Mouse (Mus musculus): ENCODE data around the gene Mad1l1. TPM values are rescaled to one million over a fixed set of nuclear protein-coding genes. Genes with fewer than 3 reads are reported as not detected.

Mad1l1 gene
- polyA plus RNA-seq, 1 experiment from 2014 or later: 37.4 TPM

DNA sequence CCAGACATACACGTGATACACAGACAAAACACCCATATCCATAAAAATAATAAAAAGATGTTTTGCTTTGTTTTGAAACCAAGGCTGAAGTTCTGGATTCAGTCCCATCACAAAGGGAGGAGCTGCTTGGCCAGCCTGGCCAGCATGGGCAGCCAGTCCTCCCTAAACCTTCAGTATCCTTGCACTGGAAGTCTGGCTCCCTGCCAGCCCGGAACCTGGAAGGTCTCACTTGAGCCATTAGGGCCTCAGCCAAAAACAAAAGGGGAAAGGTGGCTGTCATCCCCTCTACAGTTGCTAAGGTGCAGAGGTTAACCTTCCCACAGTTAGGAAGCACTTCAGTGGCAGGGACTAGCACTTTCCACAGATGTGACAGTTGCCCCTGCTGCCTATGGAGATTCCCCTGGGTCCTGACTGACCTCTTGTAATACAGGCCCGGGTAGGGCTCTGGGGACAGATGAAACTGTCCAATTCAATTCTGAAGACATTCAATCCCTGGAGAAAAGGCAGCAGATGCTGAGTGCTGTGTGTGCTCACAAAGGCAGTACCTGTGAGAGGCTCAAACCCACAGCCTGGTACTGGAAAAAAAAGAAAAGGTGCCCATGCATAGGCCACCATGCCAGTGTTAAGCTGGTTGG is 100.2 kb downstream of the Mad1l1 start:
- ATAC-seq (ENCODE audit: insufficient read depth, low FRiP score): no peak
- no peaks in the 10 kb centered on the region for H3K27me3 ChIP-seq (ENCODE audit: control insufficient read depth, insufficient read depth, low read length)
- no peaks in the 10 kb centered on the region for H3K9me3 ChIP-seq (replicated peaks; ENCODE audit: control insufficient read depth, low read length)
- no peaks in the 10 kb centered on the region for H3K36me3 ChIP-seq (ENCODE audit: control insufficient read depth, insufficient read depth, low read length)
- no peak overlapping the region for H3K4me3 ChIP-seq (replicated peaks; ENCODE audit: low read length)
- H3K4me2 ChIP-seq (ENCODE audit: low read depth, low read length): no peak overlapping the region
- 69% methylated on average over 3 of the region's 3 CpGs for WGBS
- no peaks in the 10 kb centered on the region for H3K4me1 ChIP-seq (ENCODE audit: control insufficient read depth, insufficient read depth, low read length)
- no peak overlapping the region for H3K27ac ChIP-seq (ENCODE audit: low read length)
- no peak overlapping the region for H3K9ac ChIP-seq (ENCODE audit: low read length)

DNA sequence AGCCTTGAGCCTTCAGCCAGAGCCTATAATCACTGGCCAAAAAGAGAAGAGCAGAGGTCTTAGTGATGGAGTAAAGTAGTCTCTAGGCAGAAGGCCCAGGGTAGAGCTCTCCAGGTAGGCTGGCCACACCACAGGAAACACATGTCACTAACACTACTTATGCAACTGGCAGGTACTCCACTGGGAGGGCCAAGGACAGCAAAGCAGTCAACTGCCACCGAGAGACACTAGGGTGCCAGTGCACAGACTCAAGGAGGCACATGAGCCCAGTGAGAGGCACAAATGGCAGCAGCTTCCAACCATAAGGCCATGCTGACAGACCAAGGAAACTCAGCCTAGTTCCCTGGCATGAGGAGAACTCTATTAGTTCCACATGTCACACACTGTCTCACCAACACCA is 102.1 kb downstream of the Mad1l1 start:
- no peak overlapping the region for H3K27ac ChIP-seq (ENCODE audit: low read length)
- WGBS: 95% methylated on average over 1 of the region's 1 CpGs
- H3K4me1 ChIP-seq (ENCODE audit: control insufficient read depth, insufficient read depth, low read length): no peaks in the 10 kb centered on the region

DNA sequence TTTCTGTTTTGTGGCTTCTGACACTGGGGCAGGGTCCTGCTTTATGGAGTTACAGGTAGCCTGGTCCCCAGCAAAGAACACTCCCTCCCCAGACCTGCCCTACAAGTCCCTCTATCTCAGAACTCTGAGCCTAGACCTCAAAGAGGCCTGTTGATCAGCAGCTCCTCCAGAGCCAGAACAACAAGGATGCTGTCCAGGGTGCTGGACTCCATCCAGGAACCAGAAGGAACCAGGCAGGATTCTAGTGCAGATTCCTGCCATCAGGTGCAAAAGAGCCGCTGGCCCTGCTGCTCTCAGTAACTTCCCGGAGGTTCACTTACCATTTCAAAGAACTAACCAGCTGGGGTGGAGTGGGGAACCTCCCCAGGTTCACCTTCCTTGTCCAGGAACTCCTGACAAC is 103.5 kb downstream of the Mad1l1 start:
- no peak overlapping the region for H3K4me3 ChIP-seq (replicated peaks; ENCODE audit: low read length)
- H3K27ac ChIP-seq (ENCODE audit: low read length): no peak overlapping the region
- H3K4me2 ChIP-seq (ENCODE audit: low read depth, low read length): no peak overlapping the region
- H3K36me3 ChIP-seq (ENCODE audit: control insufficient read depth, insufficient read depth, low read length): no peaks in the 10 kb centered on the region
- no peaks in the 10 kb centered on the region for H3K4me1 ChIP-seq (ENCODE audit: control insufficient read depth, insufficient read depth, low read length)
- WGBS: 15% methylated on average over 2 of the region's 2 CpGs
- H3K27me3 ChIP-seq (ENCODE audit: control insufficient read depth, insufficient read depth, low read length): no peaks in the 10 kb centered on the region
- H3K9ac ChIP-seq (ENCODE audit: low read length): no peak overlapping the region
- no peak for ATAC-seq (ENCODE audit: insufficient read depth, low FRiP score)
- H3K9me3 ChIP-seq (replicated peaks; ENCODE audit: control insufficient read depth, low read length): no peaks in the 10 kb centered on the region

More for the DNA sequence above, 102.1 kb downstream of the Mad1l1 start:
- Histone ChIP-seq H3K27me3 (ENCODE audit: control insufficient read depth, insufficient read depth, low read length) (no peaks in the 10 kb centered on the region), H3K9me3 (replicated peaks; ENCODE audit: control insufficient read depth, low read length) (no peaks in the 10 kb centered on the region), H3K4me3 (replicated peaks; ENCODE audit: low read length) (no peak overlapping the region), H3K9ac (ENCODE audit: low read length) (no peak overlapping the region), H3K36me3 (ENCODE audit: control insufficient read depth, insufficient read depth, low read length) (no peaks in the 10 kb centered on the region), H3K4me2 (ENCODE audit: low read depth, low read length) (no peak overlapping the region)
- no peak for ATAC-seq (ENCODE audit: insufficient read depth, low FRiP score)

DNA sequence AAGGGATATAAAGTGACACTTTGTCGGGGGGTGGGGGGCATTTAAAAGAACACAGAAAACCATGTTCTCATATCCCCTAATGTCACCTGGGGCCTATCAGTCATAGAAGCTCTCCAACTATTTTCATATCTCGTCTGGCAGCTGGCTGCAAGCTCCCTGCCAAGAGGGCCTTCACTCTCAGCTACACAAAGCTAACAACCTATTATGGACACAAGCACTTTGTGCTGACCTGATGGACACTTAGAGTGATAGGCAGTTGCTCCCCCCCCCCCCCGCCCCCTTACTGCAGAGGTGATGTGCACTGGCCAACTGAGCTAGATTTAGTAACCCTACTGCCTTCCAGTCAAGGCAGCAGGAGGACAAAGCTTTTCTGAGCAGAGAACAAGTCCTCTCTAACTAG is 104.3 kb downstream of the Mad1l1 start:
- Histone ChIP-seq H3K4me2 (ENCODE audit: low read depth, low read length) (no peak overlapping the region), H3K36me3 (ENCODE audit: control insufficient read depth, insufficient read depth, low read length) (no peaks in the 10 kb centered on the region), H3K4me3 (replicated peaks; ENCODE audit: low read length) (no peak overlapping the region), H3K9me3 (replicated peaks; ENCODE audit: control insufficient read depth, low read length) (no peaks in the 10 kb centered on the region), H3K9ac (ENCODE audit: low read length) (no peak overlapping the region), H3K27me3 (ENCODE audit: control insufficient read depth, insufficient read depth, low read length) (no peaks in the 10 kb centered on the region), H3K4me1 (ENCODE audit: control insufficient read depth, insufficient read depth, low read length) (no peaks in the 10 kb centered on the region), H3K27ac (ENCODE audit: low read length) (no peak overlapping the region)
- 78% methylated on average over 3 of the region's 3 CpGs for WGBS
- no peak for ATAC-seq (ENCODE audit: insufficient read depth, low FRiP score)

DNA sequence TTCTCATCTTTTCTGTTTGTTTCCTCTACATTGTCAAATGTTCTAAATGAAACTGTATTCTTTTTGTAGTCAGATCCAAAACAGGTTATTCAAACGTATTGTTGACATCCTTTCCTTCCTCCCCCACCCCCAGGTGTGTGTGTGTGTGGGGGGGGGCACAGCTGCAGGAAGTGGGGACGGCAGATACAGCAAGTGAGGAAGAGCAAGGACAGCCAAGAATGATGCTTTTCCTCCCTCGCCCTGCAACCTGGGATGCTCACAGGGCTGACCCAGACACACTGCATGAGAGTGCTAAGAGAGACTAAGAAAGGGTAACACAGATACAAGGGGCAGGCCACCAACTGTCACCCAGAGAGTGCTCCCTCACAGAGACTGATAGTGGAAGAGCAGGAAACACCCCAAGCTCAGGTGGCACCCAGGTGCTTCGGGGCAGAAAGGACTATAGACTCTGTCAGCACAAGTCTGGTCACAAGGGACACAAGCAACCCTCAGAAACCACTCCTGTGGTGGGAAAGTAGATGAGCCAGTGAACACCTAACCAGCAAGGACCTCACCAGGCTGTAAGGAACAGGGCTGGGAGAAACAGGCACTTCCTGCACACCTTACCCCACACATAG is 105.8 kb downstream of the Mad1l1 start:
- H3K4me1 ChIP-seq (ENCODE audit: control insufficient read depth, insufficient read depth, low read length): no peaks in the 10 kb centered on the region
- 58% methylated on average over 4 of the region's 4 CpGs for WGBS
- no peak overlapping the region for H3K9ac ChIP-seq (ENCODE audit: low read length)
- no peak for ATAC-seq (ENCODE audit: insufficient read depth, low FRiP score)
- no peak overlapping the region for H3K27ac ChIP-seq (ENCODE audit: low read length)
- H3K9me3 ChIP-seq (replicated peaks; ENCODE audit: control insufficient read depth, low read length): no peaks in the 10 kb centered on the region
- no peak overlapping the region for H3K4me2 ChIP-seq (ENCODE audit: low read depth, low read length)
- no peaks in the 10 kb centered on the region for H3K36me3 ChIP-seq (ENCODE audit: control insufficient read depth, insufficient read depth, low read length)
- no peaks in the 10 kb centered on the region for H3K27me3 ChIP-seq (ENCODE audit: control insufficient read depth, insufficient read depth, low read length)
- H3K4me3 ChIP-seq (replicated peaks; ENCODE audit: low read length): no peak overlapping the region

DNA sequence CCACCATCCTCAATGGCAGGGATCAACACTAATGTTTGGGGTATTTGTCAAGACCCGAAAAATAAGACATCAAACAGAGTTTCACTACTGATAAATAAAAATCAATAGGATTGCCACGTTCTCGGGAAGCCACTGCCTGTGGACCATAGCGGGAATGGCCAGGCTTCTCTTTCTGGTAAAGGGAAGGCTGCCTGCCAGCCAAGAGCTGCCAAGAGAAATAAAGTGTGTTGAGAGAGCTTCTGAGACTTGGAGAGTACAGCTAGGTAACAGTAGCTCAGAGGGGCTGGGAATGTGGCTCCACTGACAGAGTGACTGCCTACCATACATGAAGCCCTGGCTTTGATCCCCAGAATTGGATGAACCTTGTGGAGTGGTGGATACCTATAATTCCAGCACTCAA is 108.4 kb downstream of the Mad1l1 start:
- H3K27me3 ChIP-seq (ENCODE audit: control insufficient read depth, insufficient read depth, low read length): no peaks in the 10 kb centered on the region
- WGBS: 65% methylated on average over 4 of the region's 4 CpGs
- peaks cover 13% of the 10 kb centered on the region; the same call in 1 of the 2 replicates for H3K4me1 ChIP-seq (ENCODE audit: control insufficient read depth, insufficient read depth, low read length)
- H3K9me3 ChIP-seq (replicated peaks; ENCODE audit: control insufficient read depth, low read length): no peaks in the 10 kb centered on the region
- H3K27ac ChIP-seq (ENCODE audit: low read length): no peak overlapping the region
- H3K4me3 ChIP-seq (replicated peaks; ENCODE audit: low read length): no peak overlapping the region
- no peak overlapping the region for H3K9ac ChIP-seq (ENCODE audit: low read length)
- H3K4me2 ChIP-seq (ENCODE audit: low read depth, low read length): no peak overlapping the region
- H3K36me3 ChIP-seq (ENCODE audit: control insufficient read depth, insufficient read depth, low read length): no peaks in the 10 kb centered on the region
- ATAC-seq (ENCODE audit: insufficient read depth, low FRiP score): no peak

DNA sequence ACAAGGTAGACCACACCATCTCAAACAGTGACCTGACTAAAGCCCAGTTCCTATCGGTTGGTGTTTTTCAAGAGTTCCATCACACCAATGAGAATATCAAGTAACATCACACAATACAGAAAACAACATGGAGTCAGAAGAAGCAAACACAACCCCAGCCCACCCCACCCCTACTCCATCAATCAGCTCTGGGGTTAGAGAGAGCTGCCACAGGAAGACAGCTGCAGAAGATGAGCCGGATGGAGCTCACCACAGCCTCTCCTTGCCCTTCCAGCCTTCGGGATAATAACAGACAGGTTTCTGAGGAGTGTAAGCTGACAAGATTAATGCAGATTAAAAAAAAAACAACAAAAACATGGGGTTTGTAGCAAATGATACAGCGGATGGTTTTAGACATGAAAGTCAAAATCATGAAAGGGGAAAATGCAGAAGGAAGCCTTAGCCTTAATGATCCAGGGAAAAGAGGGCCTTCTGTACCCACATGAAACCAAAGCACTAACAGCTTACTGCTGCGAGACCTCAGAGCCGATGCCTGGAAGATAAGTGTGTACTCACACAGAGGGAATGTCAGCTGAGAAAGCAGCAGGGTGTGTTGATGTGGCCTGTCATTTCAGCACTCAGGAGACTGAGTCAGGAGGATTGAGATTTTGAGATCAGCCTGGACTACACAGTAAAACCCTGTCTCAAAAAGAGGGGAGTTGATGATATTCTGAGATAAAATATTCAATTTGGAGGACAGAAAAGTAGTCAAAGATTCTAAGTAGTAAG is 110.8 kb downstream of the Mad1l1 start:
- Histone ChIP-seq H3K9me3 (replicated peaks; ENCODE audit: control insufficient read depth, low read length) (no peaks in the 10 kb centered on the region), H3K4me1 (ENCODE audit: control insufficient read depth, insufficient read depth, low read length) (peaks cover 15% of the 10 kb centered on the region; the same call in 1 of the 2 replicates), H3K36me3 (ENCODE audit: control insufficient read depth, insufficient read depth, low read length) (no peaks in the 10 kb centered on the region), H3K27ac (ENCODE audit: low read length) (no peak overlapping the region), H3K9ac (ENCODE audit: low read length) (no peak overlapping the region), H3K27me3 (ENCODE audit: control insufficient read depth, insufficient read depth, low read length) (no peaks in the 10 kb centered on the region), H3K4me3 (replicated peaks; ENCODE audit: low read length) (no peak overlapping the region), H3K4me2 (ENCODE audit: low read depth, low read length) (no peak overlapping the region)
- WGBS: 64% methylated on average over 6 of the region's 6 CpGs
- ATAC-seq (ENCODE audit: insufficient read depth, low FRiP score): no peak

DNA sequence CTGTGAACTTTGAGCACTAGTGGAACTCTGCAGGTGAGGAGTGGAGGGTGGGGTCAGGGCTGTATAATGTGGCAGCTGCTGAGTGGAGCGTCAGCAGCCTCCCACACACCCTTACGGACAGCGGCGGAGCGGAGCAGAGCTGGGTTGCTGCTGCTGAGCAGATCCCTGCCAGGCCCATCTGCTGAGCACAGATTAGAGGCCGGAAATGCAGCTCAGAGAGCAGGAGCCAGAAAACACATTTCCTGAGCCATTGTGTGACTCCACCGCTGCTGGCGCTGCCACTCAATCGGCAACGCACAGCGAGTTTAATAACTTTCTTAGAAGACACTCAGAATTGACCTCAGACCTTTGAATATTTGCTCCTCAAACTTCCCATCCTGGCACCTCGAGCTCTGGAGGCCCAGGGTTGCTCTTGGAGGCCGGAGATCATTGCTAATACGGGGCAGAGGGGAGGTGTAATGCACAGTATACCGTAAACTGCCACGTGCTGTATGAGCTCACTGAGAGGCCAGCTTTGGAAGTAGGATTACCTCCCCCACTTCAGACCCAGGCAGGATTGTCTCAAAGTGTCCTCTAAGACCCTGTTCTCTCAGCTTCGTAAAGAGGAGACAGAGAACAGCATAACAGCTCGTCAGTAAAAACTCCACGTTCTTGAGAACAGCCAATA is 112.5 kb downstream of the Mad1l1 start:
- ATAC-seq (ENCODE audit: insufficient read depth, low FRiP score): peak; percentile 75
- 30% methylated on average over 19 of the region's 19 CpGs for WGBS
- Histone ChIP-seq H3K4me3 (replicated peaks; ENCODE audit: low read length) (no peak overlapping the region), H3K4me2 (ENCODE audit: low read depth, low read length) (peak overlapping the region; percentile 16; the same call in 1 of the 2 replicates), H3K36me3 (ENCODE audit: control insufficient read depth, insufficient read depth, low read length) (no peaks in the 10 kb centered on the region), H3K9me3 (replicated peaks; ENCODE audit: control insufficient read depth, low read length) (no peaks in the 10 kb centered on the region), H3K27ac (ENCODE audit: low read length) (peak overlapping the region; percentile 46), H3K27me3 (ENCODE audit: control insufficient read depth, insufficient read depth, low read length) (no peaks in the 10 kb centered on the region), H3K9ac (ENCODE audit: low read length) (peak overlapping the region; percentile 39; the same call in 1 of the 2 replicates), H3K4me1 (ENCODE audit: control insufficient read depth, insufficient read depth, low read length) (peaks cover 15% of the 10 kb centered on the region; the same call in 1 of the 2 replicates)

Measured in stomach, embryonic 16.5 days (tissue).